Mouse (Mus musculus) E14TG2a.4 (cell line): Measurements from ENCODE around the gene Akr1d1.

Experiments
- CTCF ChIP-seq: conservative IDR thresholded peaks from 2 replicates; pipeline ENCODE4 v1.5.1; 2014; ENCODE audit warnings: low read length
- NANOG ChIP-seq: IDR thresholded peaks from 2 replicates; pipeline ENCODE4 v1.6.1; 2014; ENCODE audit warnings: borderline replicate concordance, low read length, mixed read lengths
- POU5F1 ChIP-seq: IDR thresholded peaks from 2 replicates; pipeline ENCODE4 v1.6.1; 2014; ENCODE audit warnings: low read length, borderline replicate concordance

- TF ChIP-seq CTCF (no peak), POU5F1 (no peak), NANOG (no peak)
These were observed 46.7 kb upstream of the Akr1d1 start for GRCm38 (mm10) chr6:37483262-37483661.
